Mouse (Mus musculus) ES-Bruce4 (cell line): Measurements from ENCODE around the gene Adamts4. TPM values are rescaled to one million over a fixed set of nuclear protein-coding genes. Genes with fewer than 3 reads are reported as not detected.

Experiments used
- H3K27ac ChIP-seq: 2 replicates; pipeline ENCODE4 v1.5.1; 2012; ENCODE audit warnings: low read length, inconsistent platforms; ENCODE audit not compliant: insufficient read depth
- H3K27me3 ChIP-seq: 2 replicates; pipeline ENCODE4 v1.6.1; 2012; ENCODE audit warnings: mild to moderate bottlenecking, low read length, inconsistent platforms; ENCODE audit not compliant: control insufficient read depth, poor library complexity, insufficient read depth, severe bottlenecking
- H3K36me3 ChIP-seq: 2 replicates; pipeline ENCODE4 v1.6.1; 2012; ENCODE audit warnings: inconsistent platforms, mild to moderate bottlenecking, low read length, moderate library complexity; ENCODE audit not compliant: control insufficient read depth, poor library complexity, insufficient read depth, severe bottlenecking
- H3K4me1 ChIP-seq: one replicate; pipeline ENCODE4 v1.8.1; 2011; ENCODE audit warnings: low read length; ENCODE audit not compliant: control insufficient read depth, insufficient read depth
- H3K4me3 ChIP-seq: 2 replicates; pipeline ENCODE4 v1.5.1; 2011; ENCODE audit warnings: low read depth, mild to moderate bottlenecking, low read length
- H3K9ac ChIP-seq: 2 replicates; pipeline ENCODE4 v1.6.1; 2012; ENCODE audit warnings: low read depth, mild to moderate bottlenecking, inconsistent platforms; ENCODE audit not compliant: poor library complexity, severe bottlenecking
- H3K9me3 ChIP-seq: replicated peaks from 2 replicates; pipeline ENCODE4 v1.6.1; 2012; ENCODE audit warnings: mild to moderate bottlenecking, low read length, inconsistent platforms; ENCODE audit not compliant: control insufficient read depth, poor library complexity, insufficient read depth, severe bottlenecking
- CTCF ChIP-seq: IDR thresholded peaks from one replicate; pipeline ENCODE4 v1.8.1; 2011; ENCODE audit warnings: low read depth, low read length
- EP300 ChIP-seq: IDR thresholded peaks from 2 replicates; pipeline ENCODE4 v1.6.1; 2011; ENCODE audit warnings: low read depth, low read length; ENCODE audit not compliant: insufficient read depth
- POLR2A ChIP-seq: IDR thresholded peaks from one replicate; pipeline ENCODE4 v1.8.1; 2011; ENCODE audit warnings: low read length; ENCODE audit not compliant: insufficient read depth
- polyA plus RNA-seq: library from polyadenylated mRNA; stranded (reverse); fragments of >200 nt; gene quantifications from 2 replicates; pipeline ENCODE4 v1.2.4, GENCODE M21; 2011; ENCODE audit warnings: low read depth; ENCODE audit not compliant: missing spikeins, insufficient read depth, insufficient read length

The Adamts4 gene
- polyA plus RNA-seq, 1 experiment = 3.5 TPM

- Histone ChIP-seq H3K27ac (no peak overlapping the region), H3K4me3 (no peak overlapping the region), H3K9me3 (no peaks in the 10 kb centered on the region), H3K27me3 (no peaks in the 10 kb centered on the region), H3K9ac (no peak overlapping the region), H3K36me3 (peaks cover 26% of the 10 kb centered on the region), H3K4me1 (no peaks in the 10 kb centered on the region)
- TF ChIP-seq CTCF = no peak
- TF ChIP-seq EP300 = no peak
- no peak for TF ChIP-seq POLR2A
These were observed 28.9 kb downstream of the Adamts4 start for GRCm38 (mm10) chr1:171279012-171279705.

- Histone ChIP-seq H3K9ac (peak overlapping the region; percentile 82; the same call in 1 of the 2 replicates), H3K27me3 (no peaks in the 10 kb centered on the region), H3K36me3 (peaks cover 21% of the 10 kb centered on the region), H3K9me3 (no peaks in the 10 kb centered on the region), H3K4me1 (no peaks in the 10 kb centered on the region), H3K4me3 (peak overlapping the region; percentile 97), H3K27ac (no peak overlapping the region)
- TF ChIP-seq EP300 (no peak), CTCF (no peak), POLR2A (no peak)
These were observed 29.5 kb downstream of the Adamts4 start for GRCm38 (mm10) chr1:171279721-171280120.

- H3K4me3 ChIP-seq = peak overlapping the region; percentile 97
These were observed 30.2 kb downstream of the Adamts4 start for GRCm38 (mm10) chr1:171280250-171280915.

GRCm38 (mm10) chr1:171280916-171281527 is 30.8 kb downstream of the Adamts4 start, which contains the start of gene Ppox:
Gene Ppox, minus strand, starts transcription at chr1:171281186.
- peak within 1 kb of the TSS; percentile 97 for H3K4me3 ChIP-seq
- H3K27ac ChIP-seq = peak within 1 kb of the TSS; percentile 17
- peak within 1 kb of the TSS; percentile 82 for H3K9ac ChIP-seq
- TF ChIP-seq EP300 (no peak), CTCF (no peak), POLR2A (no peak)
- no peaks in the 10 kb centered on the region for H3K9me3 ChIP-seq
- no peaks in the 10 kb centered on the region for H3K27me3 ChIP-seq
- H3K36me3 ChIP-seq = peaks cover 10% of the 10 kb centered on the region
- H3K4me1 ChIP-seq = no peaks in the 10 kb centered on the region

More at GRCm38 (mm10) chr1:171280250-171280915, 30.2 kb downstream of the Adamts4 start:
- Histone ChIP-seq H3K27me3 (no peaks in the 10 kb centered on the region), H3K9me3 (no peaks in the 10 kb centered on the region), H3K4me1 (no peaks in the 10 kb centered on the region), H3K36me3 (peaks cover 16% of the 10 kb centered on the region), H3K9ac (peak overlapping the region; percentile 82), H3K27ac (no peak overlapping the region)
- no peak for TF ChIP-seq EP300

- Histone ChIP-seq H3K36me3 (peaks cover 10% of the 10 kb centered on the region; the same call in 1 of the 2 replicates), H3K4me3 (peak overlapping the region; percentile 73)
These were observed 31.3 kb downstream of the Adamts4 start for GRCm38 (mm10) chr1:171281528-171281923.

More at GRCm38 (mm10) chr1:171281528-171281923, 31.3 kb downstream of the Adamts4 start:
- no peak for TF ChIP-seq POLR2A
- no peak for TF ChIP-seq EP300
- peak; percentile 56 for TF ChIP-seq CTCF
- H3K27ac ChIP-seq = peak overlapping the region; percentile 17
- no peaks in the 10 kb centered on the region for H3K4me1 ChIP-seq
- H3K9me3 ChIP-seq = no peaks in the 10 kb centered on the region
- H3K9ac ChIP-seq = peak overlapping the region; percentile 59
- no peaks in the 10 kb centered on the region for H3K27me3 ChIP-seq
